Mouse (Mus musculus): ENCODE results near the gene Fam124b. TPM values are rescaled to one million over a fixed set of nuclear protein-coding genes. Genes with fewer than 3 reads are reported as not detected.

Fam124b gene
- polyA plus RNA-seq, 1 experiment, result 0.06 TPM

DNA sequence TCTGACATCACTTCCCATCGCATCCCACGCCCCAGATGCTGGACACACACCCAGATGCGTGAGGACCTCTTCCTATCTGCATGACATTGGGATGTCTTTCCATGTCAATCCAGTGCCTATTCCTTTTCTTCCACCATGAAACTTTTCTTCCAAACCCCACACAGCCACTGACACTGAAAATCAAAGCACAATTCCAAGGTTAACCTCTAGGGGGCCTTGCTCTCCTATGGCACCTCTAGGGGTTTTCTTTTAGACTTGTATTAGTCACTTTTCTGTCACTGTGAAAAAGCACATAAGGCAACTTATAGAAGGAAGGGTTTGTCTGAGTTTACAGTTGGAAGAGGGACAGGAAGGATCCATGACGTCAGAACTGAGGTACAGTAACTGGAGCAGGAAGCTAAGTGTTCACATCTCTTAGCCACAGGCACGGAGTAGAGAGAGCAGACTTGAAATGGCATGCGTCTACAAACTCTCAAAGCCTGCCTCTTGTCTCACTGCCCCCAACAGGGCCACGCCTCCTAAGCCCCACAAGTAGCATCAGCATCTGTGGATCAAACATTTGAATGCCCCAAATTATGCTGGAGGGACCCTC is 65.1 kb downstream of the Fam124b start:
- Histone ChIP-seq H3K79me2 (ENCODE audit: control insufficient read depth, insufficient read depth) (no peaks in the 10 kb centered on the region), H3K36me3 (ENCODE audit: control insufficient read depth, insufficient read depth) (no peaks in the 10 kb centered on the region), H3K4me3 (no peak overlapping the region), H3K27me3 (ENCODE audit: control insufficient read depth, insufficient read depth, insufficient read length) (no peaks in the 10 kb centered on the region), H3ac (ENCODE audit: control insufficient read depth, insufficient read length) (no peak overlapping the region), H3K4me2 (ENCODE audit: low read depth) (no peak overlapping the region)
- TF ChIP-seq MAX (IDR thresholded peaks at IDR 0.05; ENCODE audit: low read depth) (no peak), TCF3 (IDR thresholded peaks at IDR 0.05; ENCODE audit: insufficient read length, low read depth) (no peak), MYOD1 (IDR thresholded peaks at IDR 0.05; ENCODE audit: control insufficient read depth in 1 of 3, insufficient read length in 2 of 3, low read depth in 2 of 3) (no peak), E2F4 (IDR thresholded peaks at IDR 0.05; ENCODE audit: insufficient read depth) (no peak), CEBPB (IDR thresholded peaks at IDR 0.05; ENCODE audit: insufficient read depth, poor library complexity, severe bottlenecking) (no peak), TCF12 (IDR thresholded peaks at IDR 0.05; ENCODE audit: insufficient read depth, poor library complexity, severe bottlenecking) (no peak)

GRCm38 (mm10) chr1:80150681-80151080 is 67.6 kb downstream of the Fam124b start:
- no peaks in the 10 kb centered on the region for H3K79me2 ChIP-seq (ENCODE audit: control insufficient read depth, insufficient read depth)
- no peak for TF ChIP-seq TCF12 (IDR thresholded peaks at IDR 0.05; ENCODE audit: insufficient read depth, poor library complexity, severe bottlenecking)
- H3K36me3 ChIP-seq (ENCODE audit: control insufficient read depth, insufficient read depth), result no peaks in the 10 kb centered on the region
- no peak overlapping the region for H3K4me2 ChIP-seq (ENCODE audit: low read depth)
- no peaks in the 10 kb centered on the region for H3K27me3 ChIP-seq (ENCODE audit: control insufficient read depth, insufficient read depth, insufficient read length)
- no peak overlapping the region for H3K4me3 ChIP-seq
- no peak overlapping the region for H3ac ChIP-seq (ENCODE audit: control insufficient read depth, insufficient read length)

Other genes with a start within 250 kb of the Fam124b start
- 36.2 TPM for gene Cul3, start 122.0 kb upstream of the Fam124b start, polyA plus RNA-seq (2012; fragmentation: generic; extraction: Trizol)
- not detected for gene Gm45261, start 243.0 kb upstream of the Fam124b start, polyA plus RNA-seq (2012; fragmentation: generic; extraction: Trizol)

Data from myocyte (in vitro differentiated cells).